Mouse (Mus musculus) liver, embryonic 14.5 days (tissue): Measurements from ENCODE around the gene Ltbp4. TPM values are rescaled to one million over a fixed set of nuclear protein-coding genes. Genes with fewer than 3 reads are reported as not detected.

ENCODE experiments used
- ATAC-seq: fragments of 200-750 bp; cut with Nextera tagmentation; 2 replicates; pipeline ENCODE4 v1.8.0; 2017; ENCODE audit warnings: moderate number of reproducible peaks, mild to moderate bottlenecking, moderate library complexity; ENCODE audit not compliant: insufficient read depth
- DNase-seq, 3 experiments: peaks; one replicate each; pipeline ENCODE4 v3.0.0-alpha.2; 2012 to 2013; ENCODE audit warnings: low read depth in 3 of 3, low spot score in 3 of 3
- H3K27ac ChIP-seq: fragments of 300-500 bp; sonication (generic); 2 replicates; pipeline ENCODE4 v1.5.1; 2014; ENCODE audit warnings: moderate library complexity, mild to moderate bottlenecking, control low read depth, inconsistent platforms
- H3K27me3 ChIP-seq: fragments of 300-500 bp; sonication (generic); 2 replicates; pipeline ENCODE4 v1.6.1; 2014; ENCODE audit warnings: mild to moderate bottlenecking, low read length, moderate library complexity; ENCODE audit not compliant: control insufficient read depth, insufficient read depth
- H3K36me3 ChIP-seq: fragments of 300-500 bp; sonication (generic); replicated peaks from 2 replicates; pipeline ENCODE4 v1.6.1; 2014; ENCODE audit warnings: low read depth; ENCODE audit not compliant: control insufficient read depth, insufficient read depth
- H3K4me1 ChIP-seq, 2 experiments: fragments of 200-500 bp in 1 of 2; fragments of 300-500 bp in 1 of 2; sonication (generic) in 1 of 2; replicated peaks; 2 replicates each; pipeline ENCODE4 v1.6.1; 2012 to 2014; ENCODE audit warnings: antibody characterized with exemption in 1 of 2, inconsistent platforms in 1 of 2, low read length in 1 of 2; ENCODE audit not compliant: control insufficient read depth in 2 of 2, insufficient read depth in 2 of 2
- H3K4me2 ChIP-seq: fragments of 300-500 bp; sonication (generic); 2 replicates; pipeline ENCODE4 v1.6.1; 2014; ENCODE audit warnings: low read depth, mild to moderate bottlenecking, control low read depth, moderate library complexity
- H3K4me3 ChIP-seq, 2 experiments: fragments of 200-500 bp in 1 of 2; fragments of 300-500 bp in 1 of 2; sonication (generic) in 1 of 2; 2 replicates each; pipeline ENCODE4 v1.5.1; 2012 to 2014; ENCODE audit warnings: low read depth in 2 of 2, low read length in 2 of 2, mild to moderate bottlenecking in 2 of 2, control low read depth in 1 of 2, inconsistent platforms in 1 of 2, moderate library complexity in 1 of 2; ENCODE audit not compliant: insufficient read depth in 1 of 2
- H3K9ac ChIP-seq: fragments of 300-500 bp; sonication (generic); replicated peaks from 2 replicates; pipeline ENCODE4 v1.6.1; 2014; ENCODE audit warnings: mild to moderate bottlenecking, control low read depth, moderate library complexity
- H3K9me3 ChIP-seq: fragments of 300-500 bp; sonication (generic); 2 replicates; pipeline ENCODE4 v1.6.1; 2016; ENCODE audit warnings: low read length, mixed read lengths; ENCODE audit not compliant: control insufficient read depth
- CTCF ChIP-seq: IDR thresholded peaks from 2 replicates; pipeline ENCODE4 v1.5.1; 2016; ENCODE audit warnings: antibody characterized with exemption, low read depth, control low read depth
- EP300 ChIP-seq: IDR thresholded peaks from 2 replicates; pipeline ENCODE4 v1.6.1; 2016; ENCODE audit warnings: antibody characterized with exemption, low read depth
- WGBS: fragments of 180-500 bp; shearing (Covaris S2); extraction: QIAGEN DNeasy Blood & Tissue Kit; methylation state at CpG from one replicate; pipeline ENCODE4 v1.1.7; 2014; ENCODE audit not compliant: insufficient replicate concordance; 5-methylcytosine and 5-hydroxymethylcytosine counted together
- polyA plus RNA-seq, 2 experiments: library from polyadenylated mRNA; depleted of rRNA in 1 of 2; stranded (reverse) in 1 of 2; unstranded in 1 of 2; fragments of >200 nt; fragmentation: Nextera tagmentation in 1 of 2; extraction: Ambion mirVana in 1 of 2; gene quantifications; 2 replicates each; pipeline versions ENCODE4 v1.2.1 to v1.2.3; 2012 to 2014

The Ltbp4 gene
- polyA plus RNA-seq, 2 experiments, result 3.0 to 5.2 TPM

DNA sequence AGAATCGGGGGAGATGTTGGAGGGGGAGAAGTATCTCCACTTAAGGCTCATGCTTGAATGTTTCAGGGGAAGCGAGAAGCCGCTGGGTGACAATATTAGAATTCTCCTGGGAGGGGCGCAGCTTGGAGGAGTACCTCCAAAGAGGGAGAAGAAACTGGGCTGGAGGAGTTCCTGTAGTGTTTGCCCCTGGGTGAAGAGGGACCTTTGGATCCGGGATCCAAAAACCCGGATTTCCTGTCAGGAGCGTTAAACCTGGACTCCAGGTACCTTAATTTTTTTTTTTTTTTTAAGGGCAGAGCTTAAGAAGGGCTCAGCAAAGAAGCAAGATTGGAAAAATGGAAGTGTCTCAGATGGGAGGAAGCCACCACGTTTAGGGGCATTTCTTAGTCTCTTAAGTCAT is 5.6 kb downstream of the Ltbp4 start:
- 8% methylated on average over 8 of the region's 8 CpGs for WGBS
- ATAC-seq (no peak), DNase-seq (no peak)
- H3K9ac ChIP-seq, result no peak overlapping the region
- no peak overlapping the region for H3K4me3 ChIP-seq
- H3K36me3 ChIP-seq, result no peaks in the 10 kb centered on the region
- peaks cover 0 to 10% of the 10 kb centered on the region in 2 experiments; a peak in 1 of 4 replicates for H3K4me1 ChIP-seq
- TF ChIP-seq CTCF, result no peak
- no peak for TF ChIP-seq EP300
- H3K9me3 ChIP-seq, result no peaks in the 10 kb centered on the region
- H3K27me3 ChIP-seq, result peaks cover 97% of the 10 kb centered on the region
- H3K4me2 ChIP-seq, result peak overlapping the region; percentile 52; the same call in 1 of the 2 replicates
- H3K27ac ChIP-seq, result no peak overlapping the region

DNA sequence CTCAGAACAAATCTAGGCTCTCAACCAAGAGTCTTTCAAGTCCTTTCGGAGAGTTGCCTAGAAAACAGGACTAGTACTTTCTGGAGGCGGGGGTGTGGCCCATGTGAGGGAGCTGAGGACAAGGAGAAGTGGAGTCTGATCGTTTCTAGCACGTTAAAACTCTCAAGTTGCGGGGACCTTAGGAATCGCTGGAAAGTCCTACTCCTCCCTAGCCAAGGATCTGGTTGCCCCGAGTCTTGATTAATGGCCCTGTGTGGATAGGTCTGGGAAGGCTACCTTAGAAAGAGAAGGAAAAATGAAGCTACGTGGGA is 6.0 kb downstream of the Ltbp4 start:
- ATAC-seq (no peak), DNase-seq (no peak)
- H3K27me3 ChIP-seq, result peaks cover 97% of the 10 kb centered on the region
- peaks cover 0 to 10% of the 10 kb centered on the region in 2 experiments; a peak in 1 of 4 replicates for H3K4me1 ChIP-seq
- TF ChIP-seq EP300 (no peak), CTCF (no peak)
- 5% methylated on average over 8 of the region's 8 CpGs for WGBS
- no peak overlapping the region for H3K27ac ChIP-seq
- H3K4me3 ChIP-seq, result no peak overlapping the region; a peak in 1 of 4 replicates
- no peaks in the 10 kb centered on the region for H3K9me3 ChIP-seq
- H3K36me3 ChIP-seq, result no peaks in the 10 kb centered on the region
- no peak overlapping the region for H3K9ac ChIP-seq
- H3K4me2 ChIP-seq, result peak overlapping the region; percentile 52

DNA sequence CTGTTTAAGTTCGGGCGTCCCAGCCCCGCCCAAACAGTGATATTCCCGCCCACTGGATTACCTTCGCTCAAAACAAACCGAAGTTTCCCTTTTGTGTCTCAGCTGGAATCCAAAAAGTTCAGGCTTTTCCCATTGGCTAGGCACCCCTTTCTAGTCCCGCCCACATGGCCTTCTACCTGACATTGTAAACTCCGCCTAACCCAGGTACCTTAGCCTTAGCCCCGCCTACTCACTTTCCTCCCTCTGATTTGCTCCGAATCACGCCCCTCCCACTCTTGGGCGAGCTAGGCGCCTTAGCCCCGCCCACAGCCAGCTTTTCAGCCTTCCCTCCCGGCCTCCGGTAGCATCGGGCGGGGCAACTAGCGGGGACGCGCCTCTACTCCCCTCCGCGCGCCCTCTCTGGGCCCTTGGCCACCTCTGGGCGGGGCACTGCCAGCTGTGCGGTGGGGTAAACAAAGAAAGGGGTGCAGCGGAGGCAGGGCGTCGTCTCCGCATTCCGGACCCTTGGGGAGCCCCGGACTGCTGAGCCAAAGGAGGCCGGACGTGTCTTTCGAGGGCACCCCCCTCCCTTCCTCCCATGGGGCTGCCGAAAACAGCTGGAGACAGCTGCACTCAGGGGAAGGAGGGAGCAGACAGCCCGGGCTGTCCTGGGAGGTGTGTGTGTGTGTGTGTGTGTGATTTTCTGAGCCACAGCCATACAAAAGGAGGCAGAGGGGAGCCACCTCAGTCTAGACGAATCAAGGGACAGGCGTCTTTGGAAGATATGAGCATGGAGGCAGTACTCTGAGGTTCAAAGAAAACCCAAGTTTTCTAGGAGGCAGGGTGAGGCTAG is 6.6 kb downstream of the Ltbp4 start:
- ATAC-seq (peak; percentile 68; the same call in 1 of the 2 replicates), DNase-seq (peak; percentile 74 to 80 (median 75))
- H3K36me3 ChIP-seq, result no peaks in the 10 kb centered on the region
- peak overlapping the region; percentile 52 for H3K4me2 ChIP-seq
- H3K4me1 ChIP-seq, result peaks cover 0 to 10% of the 10 kb centered on the region in 2 experiments; a peak in 1 of 4 replicates
- no peaks in the 10 kb centered on the region for H3K9me3 ChIP-seq
- H3K27ac ChIP-seq, result no peak overlapping the region
- H3K4me3 ChIP-seq, result peak overlapping the region; percentile 33 to 50
- TF ChIP-seq CTCF (no peak), EP300 (no peak)
- no peak overlapping the region for H3K9ac ChIP-seq
- WGBS, result under 1% methylated on average over 39 of the region's 39 CpGs
- peaks cover 97% of the 10 kb centered on the region for H3K27me3 ChIP-seq

DNA sequence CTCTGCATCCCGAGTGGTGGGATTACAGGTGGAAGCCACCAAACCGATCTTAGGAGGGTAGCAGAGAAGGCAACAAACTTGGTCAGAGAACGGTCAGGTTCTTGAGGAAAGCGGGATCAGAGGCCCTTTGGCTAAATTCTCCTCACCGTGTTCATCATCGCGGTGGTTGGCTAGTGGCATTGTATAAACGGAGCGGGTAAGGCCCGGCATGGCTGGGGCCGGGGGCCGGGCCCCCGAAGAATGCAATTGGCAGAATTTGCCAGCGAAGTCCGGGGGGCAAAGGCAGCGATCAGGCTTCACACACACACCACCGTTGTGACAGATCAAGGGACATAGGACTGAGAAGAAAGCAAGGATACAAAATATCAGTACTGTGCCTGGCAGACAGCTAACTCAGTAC is 7.5 kb downstream of the Ltbp4 start:
- TF ChIP-seq CTCF, result no peak
- no peak for TF ChIP-seq EP300
- peak overlapping the region; percentile 52 for H3K4me2 ChIP-seq
- H3K4me3 ChIP-seq, result peak overlapping the region in 1 of 2 experiments; percentile 33; a peak in 2 of 4 replicates
- H3K27ac ChIP-seq, result no peak overlapping the region
- 20% methylated on average over 17 of the region's 17 CpGs for WGBS
- peaks cover 0 to 10% of the 10 kb centered on the region in 2 experiments; a peak in 1 of 4 replicates for H3K4me1 ChIP-seq
- ATAC-seq (no peak), DNase-seq (no peak)
- no peak overlapping the region for H3K9ac ChIP-seq
- no peaks in the 10 kb centered on the region for H3K9me3 ChIP-seq
- peaks cover 97% of the 10 kb centered on the region for H3K27me3 ChIP-seq
- no peaks in the 10 kb centered on the region for H3K36me3 ChIP-seq

DNA sequence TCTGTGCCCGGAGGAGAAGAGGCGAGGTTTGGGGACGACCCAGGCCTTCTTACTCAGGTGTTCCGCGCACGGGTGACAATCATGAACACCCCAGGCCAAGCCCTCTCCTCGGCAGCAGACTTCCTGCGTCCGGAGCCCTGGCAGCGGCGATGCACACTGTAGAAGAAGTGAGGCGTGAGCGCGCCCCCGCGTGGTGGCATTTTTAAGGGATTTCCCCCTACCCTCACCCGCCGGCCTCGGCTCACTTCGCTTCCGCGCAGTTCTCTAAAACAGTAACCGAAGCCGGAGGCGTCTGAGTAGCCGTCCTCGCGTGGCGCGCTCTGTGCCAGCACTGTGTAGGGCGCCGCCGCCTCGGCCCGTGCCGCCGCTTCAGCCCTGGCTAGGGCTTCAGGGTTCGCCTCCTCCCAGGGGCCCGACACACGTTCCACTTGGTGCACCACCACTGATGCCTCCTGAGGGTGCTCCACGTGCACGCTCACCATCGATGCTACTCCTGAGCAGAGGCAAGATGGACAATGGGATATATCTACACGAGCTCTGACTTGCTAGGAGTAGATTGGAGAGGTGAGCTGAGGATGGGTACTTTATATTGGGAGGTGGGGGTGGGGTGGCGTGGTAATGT is 8.1 kb downstream of the Ltbp4 start:
- peaks cover 0 to 10% of the 10 kb centered on the region in 2 experiments; a peak in 1 of 4 replicates for H3K4me1 ChIP-seq
- TF ChIP-seq CTCF, result peak; percentile 76
- TF ChIP-seq EP300, result no peak
- DNase-seq (no peak), ATAC-seq (no peak)
- H3K4me3 ChIP-seq, result no peak overlapping the region
- H3K9ac ChIP-seq, result no peak overlapping the region
- no peaks in the 10 kb centered on the region for H3K9me3 ChIP-seq
- WGBS, result 3% methylated on average over 44 of the region's 45 CpGs
- H3K27ac ChIP-seq, result no peak overlapping the region
- H3K36me3 ChIP-seq, result no peaks in the 10 kb centered on the region
- H3K4me2 ChIP-seq, result peak overlapping the region; percentile 19; the same call in 1 of the 2 replicates
- peaks cover 96% of the 10 kb centered on the region for H3K27me3 ChIP-seq
